Mouse (Mus musculus): Measurements from ENCODE around the gene Tnrc6c. TPM values are rescaled to one million over a fixed set of nuclear protein-coding genes. Genes with fewer than 3 reads are reported as not detected.

Tnrc6c gene
- total and polyA plus RNA-seq, 3 experiments: 6.9 to 16.7 (median 12.8) TPM

DNA sequence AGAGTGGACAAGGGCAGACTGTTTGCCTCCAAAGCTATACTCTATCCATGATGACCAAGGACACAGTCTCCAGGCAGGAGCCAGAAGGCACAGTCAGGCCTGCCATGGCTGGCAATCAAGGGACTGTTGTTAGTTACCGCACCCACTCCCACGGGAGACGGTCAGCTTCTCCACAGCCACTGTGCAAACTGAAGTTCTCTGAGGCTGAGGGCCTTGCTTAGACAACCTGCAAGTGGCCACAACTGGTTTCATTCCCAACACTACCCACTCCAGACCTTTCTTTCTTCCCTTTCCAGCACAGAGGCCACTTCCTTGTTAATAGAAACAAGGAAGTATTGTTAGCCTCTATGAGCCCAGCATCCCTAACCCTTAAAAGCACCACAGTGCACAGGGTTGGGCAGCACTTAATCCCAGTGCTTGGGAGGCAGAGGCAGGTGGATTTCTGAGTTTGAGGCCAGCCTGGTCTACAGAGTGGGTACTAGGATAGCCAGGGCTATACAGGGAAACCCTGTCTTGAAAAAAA lies 149.1 kb downstream of the Tnrc6c start:
- H3K27ac ChIP-seq (ENCODE audit: insufficient read depth, low read depth): no peak overlapping the region
- H3K4me1 ChIP-seq (ENCODE audit: control insufficient read depth in 1 of 2, insufficient read depth in 2 of 2): peaks cover 31 to 83% of the 10 kb centered on the region in 2 experiments
- no peak overlapping the region for H3K9ac ChIP-seq (ENCODE audit: insufficient read depth, low read depth)
- no peak for DNase-seq (ENCODE audit: extremely low read depth)
- in situ Hi-C loops (cut with MboI; ENCODE audit: low pct_ligation_motif_present, low pct_unique_long_range_greater_than_20kb, low sequenced_read_pairs): no loop called here
- dilution Hi-C loops (cut with MboI; ENCODE audit: extremely low pct_ligation_motif_present, extremely low pct_unique_long_range_greater_than_20kb, low sequenced_read_pairs): no loop called here
- H3K36me3 ChIP-seq (replicated peaks in 1 of 2; ENCODE audit: control insufficient read depth in 1 of 2, insufficient read depth in 1 of 2, low read length in 1 of 2): peaks cover 0 to 28% of the 10 kb centered on the region in 2 experiments
- TF ChIP-seq MYC (IDR thresholded peaks at IDR 0.05; ENCODE audit: low read depth, low read length) (no peak), ELF1 (IDR thresholded peaks at IDR 0.05; ENCODE audit: low read depth, low read length) (0 out of 2 replicates have a peak, but pooled peaks have one; percentile 19)
- no peak overlapping the region for H3K4me2 ChIP-seq (ENCODE audit: insufficient read depth, low read depth, poor library complexity, severe bottlenecking)
- H3K9me3 ChIP-seq (replicated peaks; ENCODE audit: low read length): no peaks in the 10 kb centered on the region
- no peaks in the 10 kb centered on the region for H3K27me3 ChIP-seq (replicated peaks)
- H3K4me3 ChIP-seq (replicated peaks in 1 of 3; ENCODE audit: low read depth in 2 of 3, low read length in 2 of 3, poor library complexity in 1 of 3): no peak overlapping the region
- H3K79me2 ChIP-seq (replicated peaks; ENCODE audit: control insufficient read depth, extremely low read depth, insufficient read depth, poor library complexity, severe bottlenecking): no peaks in the 10 kb centered on the region

DNA sequence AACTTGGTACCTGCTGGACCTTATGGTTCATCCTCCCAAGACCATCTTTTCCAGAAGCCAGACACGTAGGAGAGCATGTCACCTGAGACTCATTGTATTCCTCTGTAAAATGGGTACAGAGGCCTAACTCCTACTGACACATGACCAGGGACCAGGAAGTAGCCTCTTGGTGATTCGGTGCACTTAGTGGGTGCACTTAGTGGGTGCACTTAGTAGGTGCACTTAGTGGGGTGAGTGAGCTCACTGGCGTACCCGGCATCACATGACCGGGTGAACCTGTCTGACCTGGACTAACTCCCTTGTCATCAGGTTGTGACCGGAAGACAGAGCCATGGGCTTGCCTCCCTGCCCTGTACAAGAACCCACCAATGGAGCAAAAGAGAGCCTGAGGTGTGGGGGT lies 152.7 kb downstream of the Tnrc6c start:
- Histone ChIP-seq H3K9me3 (replicated peaks; ENCODE audit: low read length) (no peaks in the 10 kb centered on the region), H3K9ac (ENCODE audit: insufficient read depth, low read depth) (no peak overlapping the region), H3K4me1 (ENCODE audit: control insufficient read depth in 1 of 2, insufficient read depth in 2 of 2) (peaks cover 21 to 68% of the 10 kb centered on the region in 2 experiments), H3K4me2 (ENCODE audit: insufficient read depth, low read depth, poor library complexity, severe bottlenecking) (no peak overlapping the region), H3K79me2 (replicated peaks; ENCODE audit: control insufficient read depth, extremely low read depth, insufficient read depth, poor library complexity, severe bottlenecking) (peaks cover 24% of the 10 kb centered on the region), H3K27me3 (replicated peaks) (no peaks in the 10 kb centered on the region), H3K4me3 (replicated peaks in 1 of 3; ENCODE audit: low read depth in 2 of 3, low read length in 2 of 3, poor library complexity in 1 of 3) (no peak overlapping the region), H3K27ac (ENCODE audit: insufficient read depth, low read depth) (no peak overlapping the region), H3K36me3 (replicated peaks in 1 of 2; ENCODE audit: control insufficient read depth in 1 of 2, insufficient read depth in 1 of 2, low read length in 1 of 2) (peaks cover 5 to 34% of the 10 kb centered on the region in 2 experiments)
- no peak for DNase-seq (ENCODE audit: extremely low read depth)
- in situ Hi-C loops (cut with MboI; ENCODE audit: low pct_ligation_motif_present, low pct_unique_long_range_greater_than_20kb, low sequenced_read_pairs): no loop called here
- peak; percentile 98 for TF ChIP-seq ZKSCAN1 (IDR thresholded peaks at IDR 0.05; ENCODE audit: borderline replicate concordance, low read depth, low read length)
- TF ChIP-seq MAFK (IDR thresholded peaks at IDR 0.05; ENCODE audit: insufficient replicate concordance, low read length): no peak
- dilution Hi-C loops (cut with MboI; ENCODE audit: extremely low pct_ligation_motif_present, extremely low pct_unique_long_range_greater_than_20kb, low sequenced_read_pairs): no loop called here

DNA sequence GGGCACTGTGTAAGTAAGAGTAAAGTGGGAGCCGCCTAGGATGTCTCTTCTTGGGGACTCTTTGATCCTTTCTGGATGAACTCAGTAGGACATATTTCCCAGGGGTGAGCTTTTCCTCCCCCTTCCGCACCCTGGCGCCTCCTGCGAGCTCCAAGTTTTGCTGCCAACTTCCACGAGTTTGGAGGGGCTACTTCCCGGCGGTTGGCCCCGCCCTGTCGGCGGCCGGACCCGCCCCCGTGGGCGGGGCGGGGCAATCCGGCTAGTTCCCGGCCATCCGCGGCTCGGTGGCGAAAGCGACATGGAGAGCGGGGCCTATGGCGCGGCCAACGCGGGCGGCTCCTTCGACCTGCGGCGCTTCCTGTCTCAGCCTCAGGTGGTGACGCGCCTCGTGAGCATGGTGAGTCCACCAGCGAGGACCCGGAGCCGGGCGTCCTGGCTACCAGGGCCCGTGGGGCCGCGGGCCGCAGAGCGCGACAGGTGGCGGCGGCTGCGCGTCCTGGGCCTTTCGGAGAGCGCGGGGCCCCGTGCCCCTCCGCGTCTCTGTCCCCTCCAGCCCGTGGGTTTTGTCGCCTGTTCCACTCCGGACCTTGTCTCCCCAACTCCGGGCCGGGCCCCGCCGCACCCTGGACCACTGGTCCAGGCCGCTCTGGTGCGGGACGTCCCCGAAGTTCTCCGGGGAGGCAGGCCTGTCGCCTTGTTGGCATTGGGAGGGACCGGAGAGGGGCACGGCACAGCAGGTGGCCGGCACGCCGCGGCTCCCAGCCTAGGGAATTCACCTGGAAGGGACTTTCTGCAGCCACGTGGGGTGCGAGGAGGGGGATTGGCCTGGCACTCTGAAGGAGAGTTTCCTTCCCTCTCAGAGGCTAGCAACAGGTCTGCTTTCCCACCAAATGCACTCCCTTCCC lies 155.6 kb downstream of the Tnrc6c start, which contains the start of the genes Gm20708 and Syngr2:
TSS of gene Gm20708 (plus strand) at position 262 of the 905 bp plus-strand sequence.
TSS of gene Syngr2 (plus strand) at position 262 of the 905 bp plus-strand sequence.
- Histone ChIP-seq H3K79me2 (replicated peaks; ENCODE audit: control insufficient read depth, extremely low read depth, insufficient read depth, poor library complexity, severe bottlenecking) (peaks cover 52% of the 10 kb centered on the region), H3K4me1 (ENCODE audit: control insufficient read depth in 1 of 2, insufficient read depth in 2 of 2) (peaks cover 28 to 75% of the 10 kb centered on the region in 2 experiments), H3K9ac (ENCODE audit: insufficient read depth, low read depth) (peak within 1 kb of the TSS; percentile 73), H3K9me3 (replicated peaks; ENCODE audit: low read length) (no peaks in the 10 kb centered on the region), H3K4me2 (ENCODE audit: insufficient read depth, low read depth, poor library complexity, severe bottlenecking) (peak within 1 kb of the TSS; percentile 67), H3K4me3 (replicated peaks in 1 of 3; ENCODE audit: low read depth in 2 of 3, low read length in 2 of 3, poor library complexity in 1 of 3) (peak within 1 kb of the TSS; percentile 80 to 98 (median 93)), H3K36me3 (replicated peaks in 1 of 2; ENCODE audit: control insufficient read depth in 1 of 2, insufficient read depth in 1 of 2, low read length in 1 of 2) (peaks cover 33 to 50% of the 10 kb centered on the region in 2 experiments), H3K27me3 (replicated peaks) (no peaks in the 10 kb centered on the region), H3K27ac (ENCODE audit: insufficient read depth, low read depth) (peak within 1 kb of the TSS; percentile 68)
- peak; percentile 67 for DNase-seq (ENCODE audit: extremely low read depth)
- in situ Hi-C loops (cut with MboI; ENCODE audit: low pct_ligation_motif_present, low pct_unique_long_range_greater_than_20kb, low sequenced_read_pairs) (no loop called here), dilution Hi-C loops (cut with MboI; ENCODE audit: extremely low pct_ligation_motif_present, extremely low pct_unique_long_range_greater_than_20kb, low sequenced_read_pairs) (no loop called here)
- TF ChIP-seq KAT2A (IDR thresholded peaks at IDR 0.05; ENCODE audit: insufficient replicate concordance, low read length) (no peak), RAD21 (IDR thresholded peaks at IDR 0.05; ENCODE audit: low read depth, low read length) (no peak), ZMIZ1 (IDR thresholded peaks at IDR 0.05; ENCODE audit: low read depth, low read length) (0 out of 2 replicates have a peak, but pooled peaks have one; percentile 60), POLR2AphosphoS2 (IDR thresholded peaks at IDR 0.05; ENCODE audit: low read depth, low read length) (no peak), TBP (conservative IDR thresholded peaks at IDR 0.05; ENCODE audit: low read depth, low read length) (no peak; the same call in 1 of the 2 replicates), JUN (IDR thresholded peaks at IDR 0.05; ENCODE audit: insufficient read depth, low read depth, low read length) (no peak), ELF1 (IDR thresholded peaks at IDR 0.05; ENCODE audit: low read depth, low read length) (peak; percentile 61; the same call in 1 of the 2 replicates), ZNF384 (IDR thresholded peaks at IDR 0.05; ENCODE audit: low read depth, low read length) (no peak), MEF2A (IDR thresholded peaks at IDR 0.05; ENCODE audit: borderline replicate concordance, low read depth, low read length) (0 out of 2 replicates have a peak, but pooled peaks have one; percentile 17), MYC (IDR thresholded peaks at IDR 0.05; ENCODE audit: low read depth, low read length) (peak; percentile 66), ZC3H11A (IDR thresholded peaks at IDR 0.05; ENCODE audit: low read depth, low read length) (no peak), MAFK (IDR thresholded peaks at IDR 0.05; ENCODE audit: insufficient replicate concordance, low read length) (no peak), EP300 (IDR thresholded peaks at IDR 0.05; ENCODE audit: low read length) (0 out of 2 replicates have a peak, but pooled peaks have one; percentile 14), ZKSCAN1 (IDR thresholded peaks at IDR 0.05; ENCODE audit: borderline replicate concordance, low read depth, low read length) (no peak), MXI1 (IDR thresholded peaks at IDR 0.05; ENCODE audit: low read depth, low read length) (peak; percentile 96), BHLHE40 (IDR thresholded peaks at IDR 0.05; ENCODE audit: low read depth, low read length) (peak; percentile 73), MAZ (IDR thresholded peaks at IDR 0.05; ENCODE audit: low read depth, low read length) (no peak; the same call in 1 of the 2 replicates), IRF4 (IDR thresholded peaks at IDR 0.05; ENCODE audit: low read depth, low read length) (peak; percentile 6), SMC3 (IDR thresholded peaks at IDR 0.05; ENCODE audit: low read depth, low read length) (peak; percentile 1; the same call in 1 of the 2 replicates), GABPA (IDR thresholded peaks at IDR 0.05; ENCODE audit: insufficient replicate concordance, low read depth, low read length) (no peak)
